Mouse (Mus musculus) embryonic facial prominence, embryonic 12.5 days (tissue): ENCODE measurements at regions not wholly inside any gene's neighbourhood (a gene's known extent, or its start where the extent isn't known, plus 50 kb on each side); places are given as distances from the start of the nearest gene placed in this dataset.

Experiments used
- ATAC-seq: fragments of 200-750 bp; cut with Nextera tagmentation; 2 replicates; pipeline ENCODE4 v1.8.0; 2017; ENCODE audit not compliant: insufficient number of reproducible peaks, insufficient read depth, low FRiP score, low TSS enrichment
- H3K27ac ChIP-seq: fragments of 300-500 bp; sonication (generic); 2 replicates; pipeline ENCODE4 v1.5.1; 2016; ENCODE audit warnings: mild to moderate bottlenecking
- H3K27me3 ChIP-seq: fragments of 300-500 bp; sonication (generic); 2 replicates; pipeline ENCODE4 v1.6.1; 2016; ENCODE audit warnings: mild to moderate bottlenecking, moderate library complexity
- H3K36me3 ChIP-seq: fragments of 300-500 bp; sonication (generic); 2 replicates; pipeline ENCODE4 v1.6.1; 2016; ENCODE audit warnings: mild to moderate bottlenecking
- H3K4me1 ChIP-seq: fragments of 300-500 bp; sonication (generic); 2 replicates; pipeline ENCODE4 v1.6.1; 2016
- H3K4me2 ChIP-seq: fragments of 300-500 bp; sonication (generic); replicated peaks from 2 replicates; pipeline ENCODE4 v1.6.1; 2016; ENCODE audit warnings: mild to moderate bottlenecking, moderate library complexity
- H3K4me3 ChIP-seq: fragments of 300-500 bp; sonication (generic); 2 replicates; pipeline ENCODE4 v1.5.1; 2016; ENCODE audit warnings: mild to moderate bottlenecking
- H3K9ac ChIP-seq: fragments of 300-500 bp; sonication (generic); 2 replicates; pipeline ENCODE4 v1.6.1; 2016; ENCODE audit warnings: mild to moderate bottlenecking, moderate library complexity
- H3K9me3 ChIP-seq: fragments of 300-500 bp; sonication (generic); 2 replicates; pipeline ENCODE4 v1.6.1; 2016; ENCODE audit warnings: mild to moderate bottlenecking, moderate library complexity
- WGBS: fragments of 180-500 bp; shearing (Covaris S2); methylation state at CpG from one replicate; pipeline ENCODE4 v1.1.7; 2016; 5-methylcytosine and 5-hydroxymethylcytosine counted together

DNA sequence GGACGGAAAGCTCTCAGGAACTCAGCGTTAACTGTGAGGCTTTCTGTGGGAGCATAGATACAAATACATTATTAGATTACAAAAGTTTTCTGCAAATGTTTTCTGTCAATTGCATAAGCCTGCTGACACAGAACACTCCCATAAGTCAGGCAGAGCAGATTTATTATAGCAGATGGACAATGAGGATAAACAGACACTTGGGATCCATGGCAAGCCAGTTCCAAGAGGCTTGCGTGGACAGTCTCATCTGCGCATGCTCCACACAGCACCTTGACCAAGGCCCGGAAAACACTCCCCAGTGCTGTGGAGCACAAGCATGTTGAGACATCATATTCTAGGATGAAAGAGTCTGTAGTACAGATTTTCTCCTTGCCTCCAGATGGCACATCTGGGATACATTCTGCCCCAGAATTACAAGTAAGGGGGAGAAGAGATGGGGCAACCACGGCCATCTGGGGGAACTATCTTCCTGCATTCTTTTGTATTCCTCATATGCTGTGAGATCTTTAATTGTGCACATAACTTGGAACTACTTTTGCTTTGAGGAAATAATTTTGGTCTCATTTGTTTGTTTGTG is 62.7 kb upstream of the Kiz start:
- Histone ChIP-seq H3K9ac (no peak overlapping the region), H3K36me3 (no peaks in the 10 kb centered on the region), H3K4me2 (no peak overlapping the region), H3K4me1 (peaks cover 1% of the 10 kb centered on the region; the same call in 1 of the 2 replicates), H3K27ac (no peak overlapping the region), H3K9me3 (no peaks in the 10 kb centered on the region), H3K4me3 (no peak overlapping the region), H3K27me3 (no peaks in the 10 kb centered on the region)
- 62% methylated on average over 6 of the region's 6 CpGs for WGBS
- ATAC-seq = no peak

DNA sequence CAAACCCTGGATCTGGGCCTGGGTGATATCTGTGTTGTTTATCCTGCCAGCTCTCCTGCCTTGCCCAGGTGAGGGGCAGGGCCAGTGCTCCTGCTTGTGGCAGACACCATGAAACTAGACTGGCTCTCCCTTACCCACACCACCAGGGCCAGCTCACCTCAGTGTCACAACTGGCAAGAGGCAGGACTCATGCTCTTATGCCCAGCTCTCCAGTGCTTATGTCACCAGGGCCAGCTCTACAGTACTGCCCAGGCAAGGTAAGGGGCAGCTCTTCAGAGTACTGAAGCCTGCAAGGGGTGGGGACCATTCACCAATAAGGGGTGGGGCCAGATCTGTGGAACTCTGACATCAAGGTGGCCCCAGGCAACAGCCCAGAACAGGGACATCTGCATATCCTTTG is 52.7 kb upstream of the Kiz start:
- H3K36me3 ChIP-seq = no peaks in the 10 kb centered on the region
- no peak overlapping the region for H3K27ac ChIP-seq
- peak; percentile 60; the same call in 1 of the 2 replicates for ATAC-seq
- no peak overlapping the region for H3K4me2 ChIP-seq
- no peaks in the 10 kb centered on the region for H3K4me1 ChIP-seq
- H3K27me3 ChIP-seq = no peaks in the 10 kb centered on the region
- no peak overlapping the region for H3K4me3 ChIP-seq
- no peak overlapping the region for H3K9ac ChIP-seq
- no peaks in the 10 kb centered on the region for H3K9me3 ChIP-seq
